Mouse (Mus musculus): ENCODE results near the gene Alox12e.
"Not testable (repeated sequence)": the region's sequence is repeated elsewhere in the genome, so short reads cannot be mapped to it uniquely, and the experiment has no call there.

The Alox12e gene

GRCm38 (mm10) chr11:70322528-70322927 is at the start of gene Alox12e:
Gene Alox12e (minus strand): TSS chr11:70322628.
- no peak for DNase-seq

GRCm38 (mm10) chr11:70368626-70369025 is 46.2 kb upstream of the Alox12e start:
- DNase-seq, result not testable (repeated sequence)

- not testable (repeated sequence) for DNase-seq
These were observed 45.3 kb upstream of the Alox12e start for GRCm38 (mm10) chr11:70367701-70368100.

GRCm38 (mm10) chr11:70351868-70352267 is 29.4 kb upstream of the Alox12e start, which contains the start of gene Alox15:
Gene Alox15 (minus strand): TSS chr11:70352031.
- peak; percentile 15 for DNase-seq

GRCm38 (mm10) chr11:70348630-70349029 is 26.2 kb upstream of the Alox12e start:
- no peak for DNase-seq

- DNase-seq, result no peak
These were observed 25.4 kb upstream of the Alox12e start for GRCm38 (mm10) chr11:70347861-70348260.

GRCm38 (mm10) chr11:70345546-70345945 is 23.1 kb upstream of the Alox12e start:
- no peak for DNase-seq

- no peak for DNase-seq
These were observed 22.6 kb upstream of the Alox12e start for GRCm38 (mm10) chr11:70345061-70345460.

- no peak for DNase-seq
These were observed 17.1 kb upstream of the Alox12e start for GRCm38 (mm10) chr11:70339481-70339880.

GRCm38 (mm10) chr11:70334477-70334876 is 12.0 kb upstream of the Alox12e start:
- DNase-seq, result peak; percentile 67

- no peak for DNase-seq
These were observed 2.3 kb upstream of the Alox12e start for GRCm38 (mm10) chr11:70324726-70325125.

GRCm38 (mm10) chr11:70321664-70322063 is 764 bp downstream of the Alox12e start:
- DNase-seq, result peak; percentile 73

- DNase-seq, result no peak
These were observed 2.8 kb downstream of the Alox12e start for GRCm38 (mm10) chr11:70319614-70320013.

- peak; percentile 22 for DNase-seq
These were observed 8.6 kb downstream of the Alox12e start for GRCm38 (mm10) chr11:70313833-70314232.

- peak; percentile 75 for DNase-seq
These were observed 13.1 kb downstream of the Alox12e start for GRCm38 (mm10) chr11:70309341-70309740.

GRCm38 (mm10) chr11:70308296-70308695 is 14.1 kb downstream of the Alox12e start:
- DNase-seq, result peak; percentile 20

- no peak for DNase-seq
These were observed 16.3 kb downstream of the Alox12e start for GRCm38 (mm10) chr11:70306159-70306558.

- no peak for DNase-seq
These were observed 20.1 kb downstream of the Alox12e start for GRCm38 (mm10) chr11:70302293-70302692.

- DNase-seq, result no peak
These were observed 24.5 kb downstream of the Alox12e start for GRCm38 (mm10) chr11:70297836-70298454.

GRCm38 (mm10) chr11:70297405-70297804 is 25.0 kb downstream of the Alox12e start:
- DNase-seq, result no peak

GRCm38 (mm10) chr11:70293881-70294280 is 28.5 kb downstream of the Alox12e start:
- DNase-seq, result no peak

GRCm38 (mm10) chr11:70291235-70291634 is 31.2 kb downstream of the Alox12e start:
- no peak for DNase-seq

GRCm38 (mm10) chr11:70289236-70289635 is 33.2 kb downstream of the Alox12e start:
- DNase-seq, result no peak

- DNase-seq, result no peak
These were observed 34.3 kb downstream of the Alox12e start for GRCm38 (mm10) chr11:70288102-70288501.

- no peak for DNase-seq
These were observed 36.7 kb downstream of the Alox12e start for GRCm38 (mm10) chr11:70285686-70286085.

All from retina, postnatal 1 day (tissue).